Mouse (Mus musculus) regulatory T cell (primary cell): ENCODE data around the gene Rere.

Source experiments
- in situ Hi-C: fragments of 300-600 bp; cut with MboI, MseI; formaldehyde crosslinking; loops from one replicate; pipeline ENCODE4 v1.15.1; 2025; ENCODE audit warnings: high pct_unique_total_duplicates

The Rere gene

DNA sequence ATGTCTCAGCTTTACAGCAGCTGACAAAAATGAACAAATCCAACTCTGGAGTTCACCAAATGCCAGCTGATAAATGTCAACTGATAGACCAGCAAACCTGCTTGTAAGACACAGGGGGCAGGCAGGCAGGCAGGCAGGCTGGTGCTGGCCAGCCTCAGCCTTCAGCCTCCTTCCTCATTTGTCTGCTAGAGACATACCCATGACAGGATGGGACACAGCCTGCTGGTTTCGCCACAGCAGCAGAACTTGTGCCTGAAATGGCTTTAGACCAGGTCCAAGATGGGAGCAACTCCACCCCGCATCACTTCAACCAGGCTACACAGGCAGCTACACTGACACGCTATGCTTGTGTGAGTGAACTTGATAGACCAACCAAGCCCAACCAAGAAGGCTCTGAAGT, 324.4 kb downstream of the Rere start:
- in situ Hi-C loops: no loop called here

DNA sequence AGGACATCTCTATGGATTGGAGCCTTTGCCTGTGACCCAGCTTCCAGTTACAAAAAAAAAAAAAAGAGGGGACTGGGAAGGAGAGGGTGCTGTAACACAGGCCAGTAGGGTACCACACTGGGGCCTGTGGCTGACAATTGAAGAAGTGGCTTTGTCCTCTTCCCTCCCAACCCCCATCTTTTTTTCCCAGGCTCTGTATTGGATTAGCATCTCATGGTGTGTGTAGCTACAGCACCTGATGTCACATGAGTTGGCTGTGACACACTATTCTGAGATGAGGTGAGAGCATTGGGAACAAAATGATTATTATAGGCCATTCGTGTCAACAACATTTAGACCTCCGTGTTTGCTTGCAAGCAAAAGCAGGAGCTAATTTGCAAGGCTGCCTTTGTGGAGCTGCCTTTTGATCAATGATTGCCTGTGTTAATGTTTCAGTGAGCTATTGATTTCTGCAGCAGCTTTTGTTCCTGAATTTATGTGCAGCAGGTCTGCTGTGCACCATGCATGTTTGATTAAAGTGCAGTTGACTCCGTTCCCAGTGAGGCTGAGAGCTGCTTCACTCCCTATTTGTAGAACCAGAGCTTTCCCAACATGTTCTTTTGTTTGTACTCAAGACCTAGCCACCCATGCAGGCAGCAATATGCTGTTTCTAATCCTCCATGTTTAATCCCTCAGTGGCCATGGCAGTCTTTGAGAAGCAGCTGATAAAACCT, 325.2 kb downstream of the Rere start:
- in situ Hi-C loops: no loop called here

DNA sequence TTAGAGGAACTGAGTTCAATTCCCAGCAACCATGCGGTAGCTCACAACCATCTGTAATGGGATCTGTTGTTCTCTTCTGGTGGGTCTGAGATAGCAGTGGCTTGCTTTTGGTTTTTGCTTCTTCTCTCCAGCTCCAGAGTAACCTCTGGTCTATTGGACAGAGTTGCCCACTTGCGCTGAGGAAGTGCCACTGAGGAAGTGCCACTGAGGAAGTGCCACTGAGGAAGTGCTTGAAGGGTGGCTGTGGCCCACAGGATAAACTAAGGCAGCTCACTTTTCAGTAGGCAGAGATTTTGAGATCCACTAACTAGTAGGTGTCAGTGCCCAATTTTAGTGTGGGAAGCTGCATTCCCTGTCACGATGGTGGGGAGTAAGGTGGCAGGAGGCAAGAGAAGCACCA, 327.2 kb downstream of the Rere start:
- in situ Hi-C loops: no loop called here

DNA sequence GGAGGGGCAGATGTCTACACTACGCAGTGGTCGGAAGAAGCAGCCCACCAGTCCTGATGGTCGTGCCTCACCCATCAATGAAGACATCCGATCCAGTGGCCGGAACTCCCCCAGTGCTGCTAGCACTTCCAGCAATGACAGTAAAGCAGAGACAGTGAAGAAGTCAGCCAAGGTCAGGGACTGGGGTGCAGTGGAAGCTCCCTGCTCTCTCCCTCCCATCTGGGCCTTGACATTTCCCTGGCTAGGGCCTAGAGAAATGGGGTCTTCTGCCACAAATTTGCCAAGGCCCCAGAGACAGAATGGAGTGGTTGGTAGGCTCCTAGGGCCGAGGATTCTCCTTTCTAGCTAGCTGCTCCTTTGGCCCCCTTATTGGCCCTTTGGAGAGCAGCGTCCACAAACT, 332.3 kb downstream of the Rere start:
- in situ Hi-C loops: no loop called here

DNA sequence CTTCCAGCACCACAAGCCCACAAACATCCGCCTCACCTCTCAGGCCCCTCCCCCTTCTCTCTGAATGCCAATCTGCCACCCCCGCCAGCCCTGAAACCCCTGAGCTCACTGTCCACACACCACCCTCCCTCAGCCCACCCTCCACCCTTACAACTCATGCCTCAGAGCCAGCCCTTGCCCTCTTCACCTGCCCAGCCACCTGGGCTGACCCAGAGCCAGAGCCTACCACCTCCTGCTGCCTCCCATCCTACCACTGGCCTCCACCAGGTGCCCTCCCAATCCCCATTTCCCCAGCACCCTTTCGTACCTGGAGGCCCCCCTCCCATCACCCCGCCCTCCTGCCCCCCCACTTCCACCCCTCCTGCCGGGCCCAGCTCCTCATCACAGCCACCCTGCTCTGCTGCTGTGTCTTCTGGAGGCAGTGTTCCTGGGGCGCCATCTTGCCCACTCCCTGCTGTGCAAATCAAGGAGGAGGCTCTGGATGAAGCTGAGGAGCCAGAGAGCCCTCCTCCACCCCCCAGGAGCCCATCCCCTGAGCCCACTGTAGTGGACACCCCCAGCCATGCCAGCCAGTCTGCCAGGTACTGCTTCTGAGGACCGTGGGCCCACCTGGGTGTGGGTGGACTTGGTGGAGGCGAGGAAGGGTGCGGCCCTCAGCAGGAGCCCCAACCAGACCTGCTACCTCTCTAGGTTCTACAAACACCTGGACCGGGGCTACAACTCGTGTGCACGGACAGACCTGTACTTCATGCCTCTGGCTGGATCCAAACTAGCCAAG, 334.0 kb downstream of the Rere start:
- in situ Hi-C loops: no loop called here

DNA sequence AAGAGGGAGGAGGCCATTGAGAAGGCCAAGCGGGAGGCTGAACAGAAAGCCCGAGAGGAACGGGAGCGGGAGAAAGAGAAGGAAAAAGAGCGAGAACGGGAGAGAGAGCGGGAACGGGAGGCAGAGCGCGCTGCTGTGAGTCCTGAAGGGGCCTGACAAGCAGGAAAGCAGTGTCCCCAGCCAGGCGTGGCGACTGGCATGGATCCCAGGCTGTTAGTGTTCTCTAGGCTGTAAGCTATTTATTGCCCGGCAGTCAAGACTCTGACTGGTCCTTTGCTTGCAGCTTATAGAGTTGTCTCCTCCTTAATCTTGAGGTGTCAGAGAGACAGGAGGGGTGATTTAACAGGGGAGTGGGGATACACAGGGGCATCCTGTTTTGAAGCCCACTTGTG, 334.6 kb downstream of the Rere start:
- in situ Hi-C loops: no loop called here

DNA sequence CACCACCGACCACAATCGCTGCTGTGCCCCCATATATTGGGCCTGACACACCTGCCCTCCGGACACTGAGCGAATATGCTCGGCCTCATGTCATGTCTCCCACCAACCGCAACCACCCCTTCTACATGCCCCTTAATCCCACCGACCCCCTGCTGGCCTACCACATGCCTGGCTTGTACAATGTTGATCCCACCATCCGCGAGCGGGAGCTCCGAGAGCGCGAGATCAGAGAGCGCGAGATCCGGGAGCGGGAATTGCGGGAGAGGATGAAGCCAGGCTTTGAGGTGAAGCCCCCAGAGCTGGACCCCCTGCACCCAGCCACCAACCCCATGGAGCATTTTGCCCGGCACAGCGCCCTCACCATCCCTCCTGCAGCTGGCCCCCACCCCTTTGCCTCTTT, 335.4 kb downstream of the Rere start:
- in situ Hi-C loops: no loop called here

DNA sequence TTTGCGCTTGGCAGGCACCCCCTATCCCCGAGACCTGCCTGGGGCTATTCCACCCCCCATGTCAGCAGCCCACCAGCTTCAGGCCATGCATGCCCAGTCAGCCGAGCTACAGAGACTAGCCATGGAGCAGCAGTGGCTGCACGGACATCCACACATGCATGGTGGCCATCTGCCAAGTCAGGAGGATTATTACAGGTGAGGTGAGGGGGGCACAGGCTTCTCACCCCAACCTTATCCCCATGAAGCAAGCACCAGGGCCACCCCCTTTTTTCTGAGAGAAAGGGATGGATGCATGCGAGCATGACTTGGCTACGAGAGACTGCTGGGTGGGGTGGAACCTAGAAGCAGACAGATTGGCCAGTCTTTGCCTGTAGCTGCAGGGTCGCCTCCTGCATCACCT, 337.6 kb downstream of the Rere start:
- in situ Hi-C loops: no loop called here

DNA sequence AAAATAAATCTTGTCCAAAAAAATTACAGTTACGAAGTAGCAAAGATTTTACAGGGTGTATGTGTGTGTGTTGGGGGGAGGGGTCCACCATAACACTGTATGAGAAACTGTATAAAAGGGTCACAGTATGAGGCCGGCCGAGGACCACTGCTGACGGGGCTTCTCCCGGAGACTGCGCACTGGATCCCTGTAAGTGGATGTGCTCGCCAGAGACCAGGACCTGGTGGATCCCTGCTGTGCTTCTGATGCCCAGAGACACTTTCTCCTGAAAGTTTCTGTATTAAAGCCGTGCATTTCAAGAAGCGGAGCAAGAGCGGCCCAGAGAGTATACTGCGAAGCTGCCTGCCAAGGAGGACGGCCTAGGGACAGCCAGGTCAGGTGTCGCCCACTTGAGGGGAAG, 341.2 kb downstream of the Rere start:
- in situ Hi-C loops: no loop called here

DNA sequence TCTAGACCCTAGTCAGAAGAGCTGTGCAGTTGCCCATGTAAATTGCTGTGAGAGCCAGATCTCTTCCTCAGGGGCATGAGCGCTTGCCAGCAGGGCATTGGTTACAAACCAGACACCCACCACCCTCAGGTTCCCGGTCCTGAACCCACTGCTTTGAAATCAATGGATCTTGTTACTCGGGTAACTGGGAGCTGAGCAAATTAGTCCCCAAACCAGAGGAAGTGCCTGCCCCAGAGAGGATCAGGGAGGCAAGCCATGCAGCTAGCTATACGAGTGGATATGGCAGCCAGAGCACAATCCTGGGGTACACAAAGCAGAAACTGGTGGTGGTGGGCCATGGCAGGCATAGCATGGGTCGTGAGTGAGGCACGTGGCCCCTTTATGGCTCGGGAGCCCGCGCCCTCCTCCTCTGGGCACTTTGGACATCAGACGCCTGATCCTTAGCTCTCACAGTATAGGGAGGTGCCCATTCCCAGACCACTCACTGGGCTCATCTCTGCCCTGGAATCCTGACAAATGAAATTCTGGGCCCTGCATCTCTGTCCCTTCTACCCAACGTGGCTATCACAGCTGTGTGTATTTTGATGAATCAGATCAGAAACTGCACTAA, 342.9 kb downstream of the Rere start:
- in situ Hi-C loops: no loop called here

DNA sequence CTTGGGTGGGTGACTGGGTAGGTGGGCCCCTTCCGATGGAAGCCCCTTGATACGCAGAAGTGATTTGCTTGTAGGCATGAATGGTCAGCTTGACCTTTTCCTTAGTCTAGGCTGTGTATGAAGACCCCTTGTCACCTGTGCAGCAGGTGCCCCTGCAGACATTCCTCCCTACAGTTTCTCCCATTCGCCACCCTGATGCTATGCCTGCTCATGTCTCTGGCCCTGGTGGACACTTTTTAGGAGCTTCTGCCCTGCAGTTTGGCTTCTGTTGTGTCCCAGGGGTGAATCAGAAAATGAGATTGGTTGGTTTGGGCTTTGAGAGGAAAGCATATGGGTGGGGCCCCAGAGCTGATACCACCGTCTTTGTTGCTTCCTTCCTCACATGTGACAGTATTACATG, 343.5 kb downstream of the Rere start:
- in situ Hi-C loops: no loop called here

DNA sequence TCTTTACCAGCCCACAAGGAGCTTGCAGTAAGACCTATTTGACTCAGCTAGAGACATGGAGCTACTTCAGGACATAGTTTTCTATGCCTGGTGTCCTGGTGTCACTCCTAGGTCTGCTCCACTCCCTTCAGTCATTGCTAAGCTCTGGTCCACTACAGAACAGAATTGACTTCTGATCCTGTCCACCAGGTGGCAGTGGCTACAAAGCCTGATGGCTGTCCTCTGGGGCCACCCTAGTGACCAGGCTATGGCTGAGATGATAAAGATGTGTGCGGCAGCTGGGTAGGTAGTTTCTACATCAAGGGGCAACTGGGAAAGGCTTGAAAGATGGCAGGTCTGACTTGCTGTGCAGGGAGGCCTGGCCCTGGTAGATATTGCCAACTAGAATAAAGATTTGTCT, 344.0 kb downstream of the Rere start:
- in situ Hi-C loops: no loop called here

DNA sequence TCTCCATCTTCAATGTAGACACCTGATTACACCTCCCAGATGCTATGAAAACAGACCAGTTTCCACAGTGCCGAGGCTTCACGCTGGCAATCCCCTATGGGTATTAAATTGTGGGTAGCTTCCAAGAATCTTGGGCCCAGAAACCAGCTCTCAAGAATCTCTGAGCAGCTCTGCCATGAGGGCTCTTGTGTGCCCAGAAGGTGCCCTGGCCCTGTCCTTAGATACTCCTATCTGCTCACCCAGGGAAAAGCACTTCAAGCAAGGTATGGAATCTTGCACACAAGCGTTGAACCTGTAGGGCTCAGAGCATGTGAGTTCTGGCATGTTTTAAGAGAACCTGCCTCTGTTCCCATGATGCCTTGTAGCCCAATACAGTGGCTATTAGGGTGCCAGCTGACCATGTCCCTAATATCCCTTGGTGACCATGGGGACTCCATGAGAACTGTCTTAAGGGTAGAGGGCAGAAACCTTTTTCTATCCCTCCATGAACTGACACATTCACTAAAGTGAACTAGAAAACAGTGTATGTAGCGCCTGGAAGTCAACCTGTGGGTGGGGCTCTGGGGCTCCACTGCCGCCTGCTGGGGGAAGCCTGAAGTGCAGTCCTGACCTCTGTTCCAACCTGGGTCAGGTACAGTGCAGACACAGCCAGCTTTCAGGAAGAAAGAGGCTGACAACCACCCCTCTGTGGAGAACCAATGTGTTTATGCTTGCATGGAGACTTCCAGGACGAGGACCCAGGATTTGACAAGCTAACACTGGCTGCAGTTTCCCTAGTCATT, 344.7 kb downstream of the Rere start:
- in situ Hi-C loops: no loop called here

DNA sequence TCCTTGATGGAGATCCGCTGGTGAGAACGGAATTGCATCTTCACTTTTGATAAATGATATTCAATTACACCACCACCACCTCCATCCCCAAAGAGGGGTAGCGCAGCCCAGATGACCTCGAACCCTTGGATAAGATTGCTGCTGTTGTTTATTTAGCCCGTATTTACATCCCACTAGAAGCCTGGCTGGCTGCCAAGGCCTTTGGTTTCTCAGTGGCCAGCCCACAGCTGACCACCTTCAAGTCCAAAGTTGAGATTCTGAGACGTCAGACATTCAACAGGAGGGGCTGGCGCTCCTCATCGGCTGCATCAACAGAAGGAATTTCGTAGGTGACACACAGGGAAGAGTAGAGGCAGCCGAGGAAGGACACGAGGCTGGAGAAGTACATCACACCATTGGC, 347.8 kb downstream of the Rere start:
- in situ Hi-C loops: no loop called here

DNA sequence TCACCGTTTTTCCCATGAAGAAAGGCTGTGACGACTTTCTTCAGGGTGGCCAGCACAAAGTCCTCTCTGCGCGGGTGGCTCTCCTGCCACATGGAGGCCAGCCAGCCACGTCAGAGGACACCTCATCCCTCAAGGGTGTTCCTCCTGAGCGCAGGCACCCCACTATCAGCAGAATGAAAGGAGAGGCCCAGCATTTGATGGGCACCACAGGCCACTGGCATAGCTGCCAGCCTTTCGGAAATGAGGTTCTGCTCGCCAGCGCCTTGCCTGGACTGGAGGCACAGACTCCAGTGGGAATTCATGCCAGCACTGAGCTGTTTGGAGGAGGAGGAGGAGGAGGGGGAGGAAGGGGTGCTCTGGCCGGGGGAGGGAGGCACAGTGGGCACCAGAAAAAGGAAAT, 354.1 kb downstream of the Rere start:
- in situ Hi-C loops: no loop called here

DNA sequence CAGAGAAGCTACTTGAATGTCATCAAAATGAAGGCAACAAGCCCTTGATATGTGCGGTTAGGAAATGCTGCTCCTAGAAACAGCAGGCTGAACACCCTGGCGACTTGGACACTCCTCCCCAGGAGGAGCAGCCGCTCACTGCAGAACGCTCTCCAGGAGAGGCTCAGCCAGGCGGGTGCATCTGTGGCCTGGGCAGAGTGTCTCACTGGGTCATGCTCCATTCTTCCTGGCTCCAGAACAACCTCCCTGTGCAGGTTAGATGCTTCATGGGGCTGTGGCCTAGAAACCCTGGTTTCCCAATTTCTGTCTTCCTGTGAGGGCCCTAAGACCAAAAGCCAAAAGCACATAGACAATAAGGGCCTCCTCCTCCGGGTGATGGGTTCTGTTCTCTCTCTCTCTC, 355.2 kb downstream of the Rere start:
- in situ Hi-C loops: no loop called here

DNA sequence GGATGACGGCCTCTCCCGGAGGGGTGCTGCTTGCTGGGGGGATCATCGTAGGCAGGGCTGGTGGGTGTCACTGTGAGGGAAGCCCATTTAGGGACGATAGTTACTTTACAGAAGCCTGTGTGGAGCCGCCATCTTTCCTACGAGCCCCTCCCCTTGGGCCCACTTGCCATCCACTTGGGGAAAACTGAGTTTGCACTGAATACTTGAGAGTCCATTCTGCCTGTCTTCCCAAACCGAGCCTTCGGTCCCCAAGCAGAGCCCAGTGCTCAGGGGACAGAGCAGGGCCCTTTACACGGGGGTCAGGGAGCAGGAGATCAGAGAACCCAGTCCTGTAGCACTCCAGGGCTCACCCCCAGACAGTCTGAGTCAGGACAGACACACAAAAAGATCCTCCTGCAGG, 362.9 kb downstream of the Rere start:
- in situ Hi-C loops: no loop called here

DNA sequence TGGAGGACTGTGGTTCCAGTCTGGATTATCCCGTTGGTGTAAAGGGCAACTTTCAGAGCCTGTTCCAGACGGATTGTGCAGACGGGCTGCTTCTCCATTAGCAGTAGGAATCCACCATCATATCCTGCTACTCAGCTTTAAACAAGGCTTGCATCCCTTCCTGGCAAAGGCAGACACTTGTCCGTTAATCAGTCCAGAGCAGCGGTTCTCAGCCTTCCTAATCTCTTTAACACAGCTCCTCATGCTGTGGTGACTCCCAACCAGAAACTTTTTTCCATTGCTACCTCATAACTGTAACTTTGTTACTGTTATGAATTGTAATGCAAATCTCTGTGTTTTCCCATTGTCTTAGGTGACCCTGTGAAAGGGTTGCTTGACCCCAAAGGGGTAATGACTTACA, 367.9 kb downstream of the Rere start:
- in situ Hi-C loops: no loop called here

DNA sequence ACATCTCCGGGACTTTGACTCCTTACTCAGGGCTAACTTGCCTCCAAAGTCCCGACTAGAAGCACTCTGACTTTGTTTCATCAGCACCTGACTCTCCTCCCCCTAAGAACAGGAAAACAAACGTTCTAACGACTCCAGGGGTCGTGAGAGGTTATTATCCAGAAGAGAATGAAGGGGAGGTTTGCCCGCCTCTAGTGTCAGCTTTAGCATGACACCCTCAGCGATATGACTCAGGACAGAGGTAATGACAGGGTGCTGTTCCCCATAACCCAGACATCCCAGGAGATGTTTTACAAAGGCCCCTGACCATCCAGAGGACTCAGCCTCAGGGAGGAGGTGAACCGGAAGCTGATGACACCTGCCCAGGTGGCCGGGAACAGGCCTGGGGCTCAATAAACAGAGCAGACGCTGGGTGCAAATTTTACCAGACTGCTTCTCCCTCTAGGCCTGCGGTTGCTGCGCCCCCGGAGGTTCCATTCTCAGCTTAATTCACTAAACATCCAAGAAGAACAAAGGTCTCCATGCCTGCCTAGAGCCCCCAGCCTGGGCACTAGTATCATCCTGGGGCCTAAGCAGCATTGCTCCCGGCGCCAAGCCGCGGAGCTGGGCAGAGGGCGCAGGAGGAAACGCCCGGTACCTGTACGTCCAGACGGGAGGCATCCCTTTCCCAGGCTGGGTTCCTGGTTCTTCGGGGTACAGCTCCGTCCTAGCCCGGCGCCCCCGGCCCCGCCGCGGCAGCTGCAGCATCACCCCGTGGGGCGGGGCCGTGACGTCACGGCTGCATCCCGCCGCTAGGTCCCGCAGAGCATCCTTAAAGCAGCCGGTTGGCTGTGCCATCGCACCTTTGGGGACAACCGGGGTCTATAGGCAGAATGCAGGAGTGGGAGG, 370.2 kb downstream of the Rere start, which contains the start of gene Slc45a1:
Slc45a1 (minus strand) TSS at position 785 of the 888 bp plus-strand sequence.
- in situ Hi-C loops: loop anchor here (25.0 kb wide), 1 partner anchor 236 kb away; no protein-coding TSS in a partner anchor

DNA sequence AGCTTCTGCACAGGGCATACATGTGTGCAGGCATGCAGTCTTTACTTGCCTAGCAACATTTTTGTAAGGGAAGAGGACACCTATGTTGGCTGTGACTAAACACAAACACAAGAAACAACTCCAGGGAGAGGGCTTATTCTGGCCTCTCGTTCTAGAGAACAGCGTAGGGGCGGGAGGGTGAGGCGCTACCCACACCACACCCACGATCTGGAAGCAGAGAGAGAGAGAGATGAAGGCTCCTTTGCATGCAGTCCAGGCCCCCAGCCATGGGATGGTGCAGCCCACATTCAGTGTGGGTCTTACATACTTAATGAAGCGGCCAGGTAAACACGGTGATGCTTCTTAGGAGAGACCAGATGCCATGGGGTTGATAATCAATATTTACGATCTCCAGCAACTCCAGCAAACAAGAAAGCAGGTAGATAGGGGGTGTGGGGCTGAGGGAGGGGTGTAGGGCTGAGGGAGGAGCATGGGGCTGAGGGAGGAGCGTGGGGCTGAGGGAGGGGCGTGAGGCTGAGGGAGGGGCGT, 371.7 kb downstream of the Rere start:
- in situ Hi-C loops: loop anchor here (25.0 kb wide), 1 partner anchor 234 kb away; no protein-coding TSS in a partner anchor

DNA sequence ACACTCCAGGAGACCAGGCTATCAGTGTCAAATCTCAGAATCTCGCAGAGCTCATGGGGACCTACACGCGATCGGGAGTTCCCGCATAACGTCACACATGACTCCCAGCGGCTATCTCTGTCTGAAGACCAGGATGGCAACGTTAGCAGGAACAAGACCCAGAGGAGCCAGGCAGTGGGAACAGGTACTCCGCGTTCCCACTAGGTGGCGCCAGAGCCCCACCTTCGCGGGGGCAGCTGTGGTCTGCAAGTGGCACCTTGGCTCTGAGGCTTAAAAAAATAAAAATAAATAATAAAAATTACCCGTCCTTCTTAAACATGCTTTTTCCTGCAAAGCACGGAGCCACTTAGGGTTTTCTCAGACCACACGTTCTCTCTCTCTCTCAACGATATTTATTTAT, 374.5 kb downstream of the Rere start:
- in situ Hi-C loops: loop anchor here (25.0 kb wide), 1 partner anchor 231 kb away; no protein-coding TSS in a partner anchor
